13 mouse cellular contexts compared by ENCODE assay signal in the genomic region with DNA sequence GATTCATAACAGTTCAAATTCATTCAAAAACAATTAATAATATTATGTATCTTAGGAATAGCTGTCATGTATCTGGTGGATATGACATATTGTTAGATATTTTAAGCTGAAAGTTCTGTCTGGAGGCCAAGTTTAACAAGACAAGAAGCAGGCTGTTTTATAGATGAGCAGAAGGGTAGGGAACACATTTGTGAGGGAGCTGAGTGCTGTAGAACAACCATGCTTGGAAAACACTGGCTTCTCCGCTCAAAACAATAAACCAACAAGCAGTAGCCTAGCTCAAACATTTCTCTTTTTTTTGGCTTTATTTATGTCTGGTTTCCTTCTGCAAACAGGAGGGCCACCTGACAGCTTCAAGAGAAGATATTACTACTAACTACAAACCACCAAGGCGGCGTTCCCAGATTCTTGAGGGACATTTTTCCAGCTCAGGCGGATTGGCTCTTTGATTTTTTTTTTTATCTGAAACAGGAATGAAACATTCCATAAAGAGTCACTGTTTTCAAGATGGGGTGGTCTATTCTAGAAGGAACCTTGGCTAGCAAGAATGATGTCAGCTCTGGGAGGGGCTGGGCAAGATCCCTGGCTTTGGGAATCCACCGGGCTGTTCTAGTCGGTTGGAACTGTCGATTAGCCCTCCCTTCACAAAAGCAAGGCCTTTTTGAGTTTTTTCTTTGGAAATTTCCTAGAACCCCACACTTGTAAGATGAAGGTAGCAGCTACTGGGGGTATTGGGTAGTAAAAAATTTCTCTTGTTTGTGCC.
DNase-seq lines count a peak whose midpoint lies in the region; ATAC-seq and TF ChIP-seq lines count a peak whose summit lies in the region.
"Had no signal": no experiment of that assay in that cellular context is flagged by ENCODE, and none has a peak within 500 bp of the region (broad histone marks: within the 10 kb centered on the region; RNA-seq: fewer than 3 reads in every experiment).

No protein-coding gene starts in this region.

- intact Hi-C loops in heart, postnatal 10 days (cut with DNase I): no loop called here

- no peaks in the 10 kb centered on the region for H3K9me3 ChIP-seq in stomach, embryonic 15.5 days

- H3K9ac ChIP-seq in stomach, embryonic 15.5 days: no peak overlapping the region
- H3K9ac ChIP-seq: limb, embryonic 13.5 days had no signal

- no peak overlapping the region for H3K4me2 ChIP-seq in stomach, embryonic 15.5 days
- H3K4me2 ChIP-seq: limb, embryonic 13.5 days had no signal

- DNase-seq in heart, postnatal 10 days: peak; percentile 37 to 42
- DNase-seq in heart, adult 8-10 months (ENCODE audit: low spot score): no peak
- DNase-seq in ovary, postnatal 14 days (ENCODE audit: low spot score): peak; percentile 13
- no peak for DNase-seq in ovary, postnatal 36 days (ENCODE audit: low spot score)
- DNase-seq in layer of hippocampus, adult 2 months (ENCODE audit: low spot score in 2 of 2): peak; percentile 27 to 75
- DNase-seq in cerebellum, adult 18-20 months: no peak
- no peak for DNase-seq in cerebellum, postnatal 25 days
- DNase-seq: adrenal gland, postnatal 10 days; right cerebral cortex, postnatal 14 days had no signal

- H3K27me3 ChIP-seq in stomach, embryonic 15.5 days (replicated peaks): no peaks in the 10 kb centered on the region

- H3K27ac ChIP-seq in layer of hippocampus, adult 2 months: peak overlapping the region; percentile 12; the same call in 1 of the 2 replicates
- peak overlapping the region; percentile 23; the same call in 1 of the 2 replicates for H3K27ac ChIP-seq in stomach, embryonic 15.5 days
- H3K27ac ChIP-seq: limb, embryonic 13.5 days; macrophage had no signal

- H3K4me1 ChIP-seq in stomach, embryonic 15.5 days: peaks cover 6% of the 10 kb centered on the region; the same call in 1 of the 2 replicates
- H3K4me1 ChIP-seq: limb, embryonic 13.5 days had no signal

- no peaks in the 10 kb centered on the region for H3K36me3 ChIP-seq in stomach, embryonic 15.5 days
- H3K36me3 ChIP-seq: limb, embryonic 13.5 days had no signal

- TF ChIP-seq CTCF in layer of hippocampus, adult 2 months (conservative IDR thresholded peaks at IDR 0.05): no peak

- 49% methylated on average over 7 of the region's 7 CpGs for WGBS in stomach, embryonic 15.5 days

- H3K4me3 ChIP-seq in layer of hippocampus, adult 2 months: no peak overlapping the region
- no peak overlapping the region for H3K4me3 ChIP-seq in stomach, embryonic 15.5 days (replicated peaks)
- H3K4me3 ChIP-seq: limb, embryonic 13.5 days had no signal

- no peak for ATAC-seq in stomach, embryonic 15.5 days (ENCODE audit: insufficient read depth, low FRiP score, low read depth)
- ATAC-seq: midbrain, embryonic 16.5 days had no signal

Comparison
In these comparisons a context has a peak if more than half of its experiments do, and no peak if none do; other contexts are left out.
1. DNase-seq: peak in heart, postnatal 10 days (2 of 2), ovary, postnatal 14 days (single experiment) and layer of hippocampus, adult 2 months (2 of 2); none in heart, adult 8-10 months (single experiment), ovary, postnatal 36 days (single experiment), cerebellum, adult 18-20 months (0 of 2) and cerebellum, postnatal 25 days (0 of 2).